Mouse (Mus musculus): ENCODE results near the gene Gcm1.

Gcm1 gene

DNA sequence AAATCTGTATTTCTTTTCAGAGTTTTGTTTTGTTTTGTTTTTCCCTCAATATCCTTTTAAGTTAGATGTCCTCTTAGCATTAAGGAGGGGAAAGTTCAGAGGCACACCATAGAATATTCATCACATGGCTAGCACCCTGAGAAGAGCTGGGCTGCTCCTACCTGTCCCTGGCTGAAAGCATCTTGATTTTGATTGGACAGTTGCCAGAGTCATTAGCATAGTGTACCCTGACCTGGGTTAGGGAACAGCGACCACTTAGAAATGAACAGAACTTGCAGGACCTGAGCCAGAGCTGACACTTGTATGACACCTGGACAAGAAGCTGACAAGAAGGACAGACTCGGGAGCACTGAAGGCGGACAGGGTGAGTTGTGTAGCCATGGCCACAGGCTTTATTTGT lies at the start of gene Gcm1:
Gene Gcm1, plus strand, starts transcription at position 248 of the 400 bp plus-strand sequence.
- no peak for DNase-seq (ENCODE audit: low spot score)

DNA sequence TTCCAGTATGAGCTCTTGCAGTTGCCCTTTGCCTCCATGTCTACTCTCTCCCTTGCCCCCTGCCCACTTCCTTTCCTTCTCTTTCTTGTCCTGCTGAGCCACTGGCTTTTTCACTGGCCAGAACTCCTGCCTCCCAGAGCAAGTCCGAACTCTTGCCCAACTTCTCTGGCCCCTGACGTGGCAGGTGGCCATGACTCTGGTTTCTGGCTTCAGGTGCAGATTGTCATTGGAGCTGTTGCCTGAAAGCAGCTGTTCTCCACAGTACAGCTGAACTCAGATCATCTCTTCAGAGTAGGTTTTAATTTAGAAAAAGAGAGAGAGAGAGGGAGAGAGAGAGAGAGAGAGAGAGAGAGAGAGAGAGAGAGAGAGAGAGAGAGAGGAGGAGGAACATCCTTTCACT lies 48.4 kb upstream of the Gcm1 start:
- DNase-seq (ENCODE audit: low spot score), result no peak

DNA sequence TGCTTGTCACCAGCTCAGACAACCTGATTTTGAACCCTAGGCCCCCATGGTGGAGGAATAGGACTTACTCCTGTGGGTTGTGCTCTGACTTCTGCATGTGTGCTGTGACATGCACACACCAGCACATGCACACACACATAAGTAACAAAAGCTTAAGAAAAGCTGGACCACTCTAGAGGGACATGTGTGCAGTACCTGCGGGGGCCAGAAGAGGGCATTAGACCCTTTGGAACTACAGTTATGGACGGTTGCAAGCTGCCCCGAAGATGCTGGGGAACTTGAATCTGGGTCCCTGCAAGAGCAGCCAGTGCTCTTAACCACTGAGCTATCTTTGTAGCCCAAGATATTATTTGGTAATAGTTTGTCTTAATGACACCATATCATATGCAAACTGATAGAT lies 46.2 kb upstream of the Gcm1 start:
- DNase-seq (ENCODE audit: low spot score), result peak; percentile 38

DNA sequence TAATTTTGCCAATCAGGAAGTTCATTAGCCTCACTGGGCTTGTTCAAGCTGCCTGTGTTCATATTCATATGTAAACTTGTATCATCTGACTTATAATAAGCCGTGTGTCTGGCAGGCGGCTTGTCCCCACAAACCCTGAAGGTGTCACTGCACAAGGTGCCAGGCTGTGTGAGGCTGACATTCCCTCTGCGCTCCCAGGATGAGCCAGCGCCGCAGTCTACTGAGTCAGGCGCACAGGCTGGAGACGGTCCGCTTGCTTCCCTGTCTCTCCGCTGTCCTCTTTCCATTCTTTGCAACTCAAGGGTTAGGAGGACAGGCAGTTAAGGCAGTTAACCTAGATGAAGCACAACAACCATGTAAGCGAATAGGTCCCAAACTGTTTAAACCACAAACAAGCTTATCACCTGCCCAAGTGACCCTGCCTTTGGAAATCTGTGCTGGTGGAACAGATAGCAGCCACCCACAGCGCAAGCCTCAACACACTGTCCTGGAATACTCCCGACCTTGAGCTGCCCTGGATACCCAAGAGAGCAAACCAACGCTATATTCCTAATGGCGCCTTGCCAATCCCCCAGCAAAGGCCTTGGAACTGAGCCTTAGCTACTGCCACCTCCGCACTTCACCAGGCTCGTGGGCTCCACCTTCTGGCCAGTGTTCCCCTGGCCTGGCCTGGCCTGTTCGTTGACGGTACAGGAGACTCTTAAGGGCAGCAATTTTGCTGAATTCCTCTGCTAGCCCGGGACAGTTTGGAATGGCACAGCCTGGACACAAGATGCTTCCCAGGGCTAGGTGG lies 45.3 kb upstream of the Gcm1 start:
- DNase-seq (ENCODE audit: low spot score), result peak; percentile 81

DNA sequence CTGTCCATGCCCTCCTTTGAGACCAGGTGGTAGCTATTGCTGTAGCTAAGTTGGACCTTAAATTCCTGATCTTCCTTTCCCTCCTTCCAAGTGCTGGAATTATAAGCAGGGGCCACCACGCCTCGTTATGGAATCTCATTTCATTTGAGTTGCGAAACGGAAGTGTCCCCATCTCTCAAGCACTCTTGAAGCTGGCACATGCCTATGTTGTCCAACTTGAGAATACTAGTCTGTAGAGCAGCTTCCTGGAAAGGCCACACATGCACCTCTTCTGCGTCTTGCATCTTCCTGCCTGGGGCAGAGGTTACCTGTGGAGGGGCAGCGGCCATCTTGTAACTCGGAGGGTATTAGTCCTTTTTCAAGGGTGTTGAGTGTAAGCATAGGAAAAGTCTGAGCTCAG lies 42.3 kb upstream of the Gcm1 start:
- no peak for DNase-seq (ENCODE audit: low spot score)

DNA sequence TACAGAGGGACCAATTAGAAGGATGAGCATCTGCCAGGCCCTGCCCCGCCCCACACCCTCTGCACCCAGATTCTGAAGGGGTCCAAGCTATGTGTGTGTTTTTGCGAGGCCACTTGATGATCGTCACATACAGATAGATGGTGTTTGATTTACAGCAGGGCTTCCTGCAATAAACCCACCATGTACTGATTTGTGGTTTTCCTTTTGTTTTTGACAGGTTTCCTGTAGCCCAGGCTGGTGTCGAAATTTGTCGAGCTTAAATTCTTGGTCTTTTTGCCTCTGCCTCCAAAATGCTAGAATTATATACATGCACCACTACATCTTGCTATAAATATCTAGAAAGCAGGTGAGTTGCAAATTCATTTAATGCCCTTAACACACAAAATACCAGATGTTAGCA lies 41.5 kb upstream of the Gcm1 start:
- no peak for DNase-seq (ENCODE audit: low spot score)

DNA sequence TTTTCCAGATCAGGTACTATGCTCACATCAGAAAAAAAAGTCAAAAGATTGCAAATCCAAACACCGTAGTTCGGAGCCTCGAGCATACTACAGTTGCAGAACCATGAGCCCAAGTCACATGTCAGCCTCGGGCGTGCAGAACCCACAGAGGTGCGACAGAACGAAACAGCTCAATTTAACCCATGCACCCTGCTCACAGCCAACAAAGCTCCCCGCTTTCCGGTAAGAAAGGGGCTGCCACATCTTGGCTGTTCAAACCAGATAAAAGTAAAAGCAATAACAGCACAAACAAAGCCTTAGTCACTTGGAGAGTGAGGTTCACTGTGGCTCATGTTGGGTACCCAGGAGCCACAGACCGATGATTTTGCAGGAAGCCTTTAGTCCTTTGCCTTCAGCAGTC lies 41.0 kb upstream of the Gcm1 start:
- DNase-seq (ENCODE audit: low spot score), result no peak

DNA sequence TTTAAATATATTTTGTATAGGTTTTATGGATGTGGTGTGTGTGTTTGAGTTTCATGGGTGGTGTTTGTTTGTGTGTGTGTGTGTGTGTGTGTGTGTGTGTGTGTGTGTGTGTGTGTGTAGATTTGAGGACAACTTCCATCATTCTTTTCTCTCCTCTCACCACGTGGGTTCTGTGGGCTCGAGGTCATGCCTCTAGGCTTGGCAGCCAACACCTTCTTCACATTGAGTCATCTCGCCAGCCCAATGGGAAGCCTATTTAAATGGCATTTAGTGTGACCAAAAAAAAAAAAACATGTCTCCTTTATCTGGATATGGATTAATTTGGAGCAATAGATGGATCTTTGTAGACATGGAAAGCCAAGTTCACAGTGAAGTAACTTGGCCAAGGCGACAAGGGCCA lies 39.7 kb upstream of the Gcm1 start:
- DNase-seq (ENCODE audit: low spot score), result no peak

DNA sequence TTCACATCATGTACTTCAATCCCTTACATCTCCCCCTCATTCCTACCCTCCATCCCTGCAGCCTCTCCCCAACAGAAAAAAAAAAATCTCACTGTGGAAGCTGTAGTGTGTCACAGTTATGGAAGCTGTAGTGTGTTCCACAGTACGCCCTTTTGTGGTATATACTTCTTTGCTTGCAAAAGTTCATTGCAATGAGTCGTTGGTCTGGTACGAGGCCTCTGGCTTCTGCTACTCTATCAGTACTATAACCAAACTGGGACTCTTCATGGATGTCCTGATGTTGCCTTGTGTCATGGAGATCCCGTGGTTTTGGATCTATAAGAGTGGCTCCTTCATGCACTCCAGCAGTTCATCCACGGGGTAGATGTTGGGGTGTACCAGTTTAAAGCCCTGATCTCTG lies 39.0 kb upstream of the Gcm1 start:
- no peak for DNase-seq (ENCODE audit: low spot score)

DNA sequence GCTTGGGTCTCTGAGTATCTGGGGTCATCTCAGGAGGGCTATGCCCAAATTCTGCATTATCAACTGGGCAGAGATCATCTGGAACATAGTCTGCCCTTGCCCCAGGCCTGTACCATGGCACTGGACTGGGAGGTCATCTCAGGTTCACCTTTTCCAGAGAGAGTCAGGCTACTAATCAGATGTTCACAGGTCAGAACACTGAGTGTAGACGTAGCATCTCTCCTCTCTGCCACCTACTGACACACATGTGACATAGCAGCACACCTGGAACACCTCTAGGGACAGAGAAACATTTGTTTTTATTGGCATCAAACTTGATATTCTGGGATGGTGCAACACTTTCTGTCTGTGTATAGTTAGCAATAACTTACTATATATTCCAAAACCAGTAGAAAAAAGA lies 37.9 kb upstream of the Gcm1 start:
- no peak for DNase-seq (ENCODE audit: low spot score)

DNA sequence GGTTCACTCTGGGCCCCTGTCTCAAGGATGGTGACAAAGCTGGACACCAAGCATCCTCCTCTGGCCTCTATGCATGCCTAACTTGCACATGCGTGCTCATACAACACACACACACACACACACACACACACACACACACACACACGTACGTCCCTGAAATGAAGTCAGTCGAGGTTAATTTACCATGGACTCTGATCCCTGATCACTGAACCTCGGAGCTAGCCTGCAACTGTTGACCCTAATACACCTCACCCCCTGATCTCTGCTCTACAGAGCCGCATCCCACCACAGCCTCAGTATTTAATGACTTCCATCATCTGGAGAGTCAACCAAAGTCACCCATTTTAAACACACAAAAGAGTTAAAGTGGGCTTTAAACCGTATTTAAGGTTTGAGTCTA lies 35.9 kb upstream of the Gcm1 start:
- DNase-seq (ENCODE audit: low spot score), result no peak

DNA sequence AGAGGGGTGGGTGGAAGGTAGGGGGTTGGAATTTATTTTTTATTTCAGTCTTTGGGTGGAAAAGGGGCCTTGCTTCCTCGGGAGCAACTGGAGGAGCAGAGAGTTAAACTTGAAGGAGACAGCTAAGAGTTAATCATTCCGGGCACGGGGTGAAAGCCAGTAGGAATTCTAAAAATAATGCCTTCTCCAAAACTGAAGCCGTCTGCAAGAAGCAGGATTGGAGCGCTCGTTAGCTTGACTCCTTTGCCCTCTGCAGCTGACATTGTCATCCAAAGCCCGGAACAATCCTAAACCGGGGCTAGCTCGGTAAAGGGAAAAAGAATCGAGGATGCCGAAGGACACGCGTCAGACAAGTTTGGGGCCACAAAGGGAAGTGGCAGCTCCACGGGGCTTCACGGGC lies 35.4 kb upstream of the Gcm1 start:
- no peak for DNase-seq (ENCODE audit: low spot score)

DNA sequence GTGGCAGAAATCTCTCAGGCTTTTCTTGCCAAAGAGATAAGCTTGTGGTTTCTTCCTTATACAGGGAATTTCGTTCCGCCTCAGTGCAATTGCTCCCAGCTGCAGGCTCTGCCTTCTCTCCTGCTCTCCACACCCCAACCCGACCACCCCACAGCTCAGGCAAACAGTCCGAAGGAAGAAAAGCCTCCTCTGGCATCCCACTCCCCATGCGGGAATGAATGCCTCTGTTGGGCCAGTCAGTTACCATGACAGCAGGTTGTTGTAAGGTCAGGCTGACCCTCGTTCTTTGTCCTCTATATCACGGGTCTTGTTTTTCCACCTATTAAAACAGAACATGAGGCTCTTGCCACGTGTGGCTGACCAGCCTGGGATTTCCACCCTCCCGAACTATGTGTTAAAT lies 30.5 kb upstream of the Gcm1 start:
- DNase-seq (ENCODE audit: low spot score), result peak; percentile 78

DNA sequence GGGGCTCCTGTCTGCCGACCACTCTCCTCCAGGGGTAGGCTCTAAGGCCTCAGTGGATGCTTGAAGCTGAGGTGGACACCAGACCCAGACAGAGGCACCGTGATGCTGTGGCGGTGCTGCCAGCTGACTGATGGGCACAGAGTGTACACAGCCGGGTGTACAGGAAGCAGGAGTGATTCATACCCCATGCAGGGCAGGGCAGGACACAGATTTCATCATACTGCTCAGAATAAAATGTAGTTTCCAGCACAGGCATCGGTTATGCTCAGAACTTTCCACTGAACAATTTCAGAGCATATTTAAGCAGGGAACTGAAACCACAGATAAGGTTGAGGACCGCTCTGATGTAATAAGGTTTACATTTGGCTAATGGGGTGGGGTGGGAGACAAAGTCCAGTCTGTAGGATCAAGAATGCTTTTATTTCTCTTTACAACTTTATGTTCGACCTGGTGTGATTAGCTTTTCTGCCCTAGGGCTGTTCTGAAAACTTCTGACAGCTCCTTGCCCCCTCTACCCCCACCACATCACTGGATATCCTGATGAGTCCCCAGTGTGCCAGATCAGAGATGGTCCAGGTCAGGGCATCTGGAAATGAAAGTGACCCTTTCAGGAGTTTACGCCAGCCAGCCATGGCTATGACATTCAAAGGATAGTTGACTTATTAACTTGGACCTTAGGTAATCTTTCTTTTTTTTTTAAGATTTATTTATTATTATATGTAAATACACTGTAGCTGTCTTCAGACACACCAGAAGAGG lies 29.4 kb upstream of the Gcm1 start:
- no peak for DNase-seq (ENCODE audit: low spot score)

DNA sequence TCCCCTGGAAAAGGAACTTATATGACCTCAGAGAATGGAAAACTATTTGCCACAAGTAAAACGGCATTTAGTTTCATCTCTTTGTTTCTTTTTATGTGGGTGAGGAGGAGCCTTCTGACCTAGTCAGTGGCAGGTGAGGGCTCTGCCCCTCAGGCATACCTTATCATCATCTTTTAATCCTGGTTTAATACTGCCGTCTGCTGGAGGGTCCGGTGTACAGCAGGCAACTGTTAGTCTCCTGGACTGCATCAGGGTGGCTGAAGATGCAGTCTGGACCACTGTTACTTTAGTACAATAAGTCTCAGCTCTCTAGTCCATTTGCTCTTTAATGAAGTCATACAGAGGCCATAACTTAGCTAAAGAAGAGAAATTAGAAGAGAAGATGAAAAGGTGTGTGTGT lies 26.9 kb upstream of the Gcm1 start:
- peak; percentile 81 for DNase-seq (ENCODE audit: low spot score)

DNA sequence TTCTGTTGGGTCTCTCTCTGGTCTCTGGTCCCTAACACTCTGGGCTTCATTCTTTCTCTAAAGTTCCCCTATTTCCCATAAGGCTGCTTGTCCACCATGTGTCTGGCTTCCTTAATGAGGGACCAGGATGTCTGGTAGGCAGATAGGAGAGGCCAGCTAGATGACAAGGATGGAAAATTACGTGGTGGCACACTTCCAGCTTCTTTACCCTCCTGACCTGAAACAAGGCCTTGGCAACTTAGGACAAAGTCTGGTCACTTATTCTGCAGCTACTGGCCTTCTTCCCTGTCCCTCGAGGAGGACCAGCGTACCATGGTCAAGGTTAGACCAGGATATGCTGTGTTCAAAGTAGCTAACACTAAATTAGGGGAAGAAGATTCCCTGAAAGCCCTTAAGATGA lies 24.6 kb upstream of the Gcm1 start:
- no peak for DNase-seq (ENCODE audit: low spot score)

DNA sequence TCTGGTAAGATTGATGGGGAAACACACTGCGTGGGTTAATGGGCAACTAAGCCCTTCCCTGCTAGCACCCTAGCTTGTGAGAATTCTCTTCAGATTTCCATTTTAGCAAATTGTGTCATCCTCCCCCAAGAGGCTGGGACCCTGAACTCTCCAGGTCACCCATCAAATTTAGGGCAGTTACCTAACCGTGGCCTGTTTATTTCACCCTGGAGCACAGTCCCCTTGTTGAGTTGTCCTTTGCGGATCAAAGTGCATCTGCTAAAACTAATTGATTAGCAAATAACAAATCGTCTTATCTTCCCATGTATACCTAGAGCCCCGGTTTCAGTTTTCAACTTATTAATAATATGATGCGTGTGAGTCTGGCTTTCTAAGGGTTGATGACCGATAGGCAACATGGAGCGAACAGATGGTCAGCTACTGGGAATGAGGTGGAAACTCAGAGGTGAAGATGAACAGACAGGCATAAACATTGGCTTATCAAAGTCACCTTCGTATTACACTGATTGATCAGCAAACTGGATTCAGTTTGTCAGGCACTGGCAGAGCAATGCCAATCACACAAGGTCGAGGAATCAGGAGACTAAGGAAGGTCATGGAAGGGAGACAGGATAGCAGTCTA lies 20.8 kb upstream of the Gcm1 start:
- DNase-seq (ENCODE audit: low spot score), result no peak

DNA sequence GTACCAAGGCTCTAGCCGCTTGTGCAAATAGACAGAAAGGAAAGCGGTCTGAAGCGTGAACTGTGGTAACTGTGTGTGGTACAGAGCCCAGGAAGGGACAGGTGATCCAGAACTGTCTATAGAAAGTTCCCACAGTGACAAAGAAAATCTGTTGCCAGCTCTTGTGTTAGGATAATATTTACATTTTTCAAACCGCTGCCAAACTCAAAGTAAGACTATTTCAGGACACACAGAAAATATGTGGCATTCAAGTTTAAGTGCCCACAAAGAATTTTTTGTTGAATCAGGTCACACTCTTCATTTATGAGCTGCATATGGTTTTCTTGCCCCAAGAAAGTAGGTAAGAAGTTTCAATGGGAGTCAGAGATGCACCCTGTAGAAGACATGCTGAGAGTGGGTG lies 18.8 kb upstream of the Gcm1 start:
- DNase-seq (ENCODE audit: low spot score), result no peak

DNA sequence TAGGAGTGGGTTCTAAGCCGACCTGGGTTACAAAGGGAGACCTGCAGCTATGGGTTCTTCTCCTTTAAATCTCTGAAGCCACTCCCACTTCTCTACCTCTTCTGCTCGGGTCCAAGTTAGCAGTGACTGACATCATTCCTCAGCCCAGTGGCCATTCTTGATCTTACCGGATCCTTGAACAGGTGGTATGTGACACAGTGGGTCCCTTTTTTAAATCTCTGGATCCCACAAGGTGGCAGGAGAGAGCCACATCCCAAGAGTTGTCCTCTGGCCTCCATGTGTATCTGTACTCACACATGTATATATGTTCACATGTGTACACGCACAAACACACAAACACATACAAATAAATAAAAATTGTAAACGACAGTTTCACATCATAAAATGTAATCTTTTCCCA lies 16.4 kb upstream of the Gcm1 start:
- DNase-seq (ENCODE audit: low spot score), result no peak

DNA sequence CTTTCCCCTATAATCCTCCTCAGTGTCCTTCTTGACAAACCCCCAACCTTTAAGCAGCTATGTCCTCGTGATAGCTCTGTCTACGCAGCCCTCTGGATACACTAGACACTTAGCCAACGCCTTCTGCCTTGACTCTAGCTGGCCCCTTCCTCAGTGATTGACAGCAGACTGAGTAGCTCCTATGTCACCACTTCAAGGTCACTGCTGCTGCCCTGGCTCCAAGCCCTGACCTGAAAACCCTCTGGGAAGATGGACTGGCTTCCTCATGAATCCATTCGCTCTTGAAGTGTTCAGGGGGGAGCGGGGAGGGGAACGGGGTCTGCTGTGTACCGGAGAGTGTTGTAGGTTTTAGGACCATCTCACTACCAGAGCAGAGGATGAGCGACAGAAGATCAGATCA lies 15.9 kb upstream of the Gcm1 start:
- DNase-seq (ENCODE audit: low spot score), result no peak

DNA sequence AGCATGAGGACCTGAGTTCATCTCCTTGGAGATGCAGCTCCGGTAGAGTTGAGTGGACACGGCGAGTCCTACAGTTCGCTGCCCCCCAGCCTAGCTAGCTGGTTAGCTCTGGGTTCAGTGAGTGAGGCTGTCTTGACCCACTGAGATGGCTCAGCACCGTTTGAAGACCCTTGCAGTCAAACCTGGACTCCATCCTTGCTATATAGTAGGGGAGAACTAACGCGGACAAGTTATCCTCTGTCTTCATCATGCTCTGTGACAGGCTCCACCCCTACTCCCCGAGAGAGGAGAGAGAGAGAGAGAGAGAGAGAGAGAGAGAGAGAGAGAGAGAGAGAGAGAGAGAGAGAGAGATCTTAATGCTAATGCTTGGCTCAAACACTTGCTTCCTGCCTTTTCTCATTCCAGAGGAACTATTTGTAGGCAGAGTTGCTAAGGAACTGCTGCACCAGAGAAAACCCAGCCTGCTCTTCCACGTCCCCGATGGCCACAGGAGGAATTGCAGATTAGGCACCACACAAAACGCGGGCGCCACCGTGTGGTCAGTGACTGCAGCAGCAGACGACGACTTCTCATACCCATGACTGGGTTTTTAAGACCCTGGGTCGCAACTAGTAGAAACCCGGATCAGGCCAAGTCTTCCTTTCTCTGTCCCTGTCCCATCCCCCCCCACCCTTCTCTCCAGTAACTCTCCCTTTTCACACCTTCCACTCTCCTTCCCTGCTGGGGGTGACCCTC lies 12.8 kb upstream of the Gcm1 start:
- DNase-seq (ENCODE audit: low spot score), result peak; percentile 92

DNA sequence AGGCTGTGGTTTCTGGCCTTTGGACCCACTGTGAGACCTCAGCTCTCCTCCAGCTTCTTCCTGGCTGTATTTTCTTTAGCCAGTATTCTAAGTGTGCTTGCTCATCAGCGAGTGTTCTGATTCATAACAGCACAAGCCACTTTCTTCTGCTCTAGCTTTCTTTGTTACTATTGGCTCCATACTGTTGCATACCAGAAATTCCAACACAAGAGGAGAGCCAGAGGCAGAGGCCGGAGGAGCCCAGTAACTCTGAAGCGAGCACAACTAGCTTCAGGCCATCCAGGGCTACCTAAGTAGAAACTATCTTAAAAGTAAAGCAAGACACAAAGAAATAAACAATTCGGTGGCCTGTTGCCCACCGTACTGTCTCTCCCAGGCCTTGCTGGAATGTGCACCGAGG lies 6.6 kb upstream of the Gcm1 start:
- no peak for DNase-seq (ENCODE audit: low spot score)

DNA sequence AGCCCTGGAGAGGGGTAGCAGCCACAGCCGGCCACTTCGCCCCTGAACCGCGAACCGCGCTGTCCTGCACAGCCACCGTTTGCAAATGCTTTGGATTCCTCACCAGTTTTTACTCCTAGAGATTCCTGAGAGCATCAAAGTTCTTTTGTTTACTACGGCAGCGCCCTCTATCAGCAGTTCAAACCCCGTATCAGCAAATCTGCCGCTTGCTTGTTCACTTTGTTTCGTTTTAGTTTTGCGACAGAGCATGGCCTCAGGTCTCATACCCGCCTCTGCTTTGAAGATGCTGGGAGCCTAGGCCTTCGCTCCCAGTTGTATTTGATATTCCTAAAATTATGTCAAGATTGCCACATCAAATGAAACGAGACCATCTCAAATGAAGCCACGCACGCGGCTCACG lies 5.0 kb upstream of the Gcm1 start:
- DNase-seq (ENCODE audit: low spot score), result peak; percentile 31

All from embryo, embryonic 10.5 days (tissue).